Mouse (Mus musculus) erythroblast, adult 5-6 weeks (primary cell): ENCODE data around the gene Hsd11b2. TPM values are rescaled to one million over a fixed set of nuclear protein-coding genes. Genes with fewer than 3 reads are reported as not detected.

Experiments used
- ATAC-seq: replicated peaks from 2 replicates; pipeline ENCODE4 v1.8.0; 2016; ENCODE audit warnings: moderate number of reproducible peaks, mild to moderate bottlenecking, moderate TSS enrichment, inconsistent platforms; ENCODE audit not compliant: poor library complexity, low FRiP score, severe bottlenecking
- total RNA-seq, 2 experiments: library from RNA; stranded (forward) in 1 of 2; stranded (reverse) in 1 of 2; fragments of 150-400 nt in 1 of 2; fragments of 200-764, 138-1000 nt in 1 of 2; gene quantifications; 2 replicates each; pipeline versions ENCODE4 v1.2.3 to v1.2.4; 2015 to 2017; ENCODE audit warnings: low replicate concordance in 2 of 2

Hsd11b2 gene
- 2.3 TPM in 1 of 2 replicates, not detected in the other for total RNA-seq (2015; ENCODE audit: low replicate concordance)
- total RNA-seq (2017; ENCODE audit: low replicate concordance) = not detected in 2 replicates

DNA sequence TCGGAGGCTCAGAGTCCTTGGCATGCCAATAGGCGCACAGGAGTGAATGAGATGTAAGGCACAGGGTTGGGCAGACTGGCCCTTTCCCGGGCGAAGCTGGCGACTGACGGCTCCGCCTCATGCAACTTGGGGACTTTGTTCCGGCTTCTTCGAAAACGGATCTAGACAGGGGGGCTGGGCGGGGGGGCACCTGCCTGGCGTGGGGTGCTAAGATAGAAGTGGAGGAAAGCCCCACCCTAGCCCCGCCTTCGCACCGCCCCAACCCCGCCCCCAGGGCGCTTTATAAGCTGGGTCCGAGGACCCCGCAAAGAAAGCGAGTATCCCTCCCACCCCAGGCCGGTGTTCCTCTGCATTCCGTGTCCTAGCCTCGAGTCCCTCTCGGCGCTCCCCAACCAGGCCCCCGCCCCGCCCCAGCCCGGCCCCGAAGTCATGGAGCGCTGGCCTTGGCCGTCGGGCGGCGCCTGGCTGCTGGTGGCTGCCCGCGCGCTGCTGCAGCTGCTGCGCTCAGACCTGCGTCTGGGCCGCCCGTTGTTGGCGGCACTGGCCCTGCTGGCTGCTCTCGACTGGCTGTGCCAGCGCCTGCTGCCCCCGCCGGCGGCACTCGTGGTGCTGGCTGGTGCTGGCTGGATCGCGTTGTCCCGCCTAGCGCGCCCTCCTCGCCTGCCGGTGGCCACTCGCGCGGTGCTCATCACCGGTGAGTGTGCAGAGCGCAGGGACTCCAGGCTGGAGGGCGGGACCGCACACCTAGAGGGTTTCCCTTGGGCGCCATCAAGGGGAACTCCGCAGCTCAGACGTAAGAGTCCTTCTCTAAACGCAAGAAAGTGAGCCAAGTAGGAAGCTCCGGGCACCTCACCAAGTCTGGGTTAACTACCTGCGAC lies at the start of gene Hsd11b2:
TSS of gene Hsd11b2 (plus strand) at position 320 of the 878 bp plus-strand sequence.
- ATAC-seq = 0 out of 2 replicates have a peak, but pooled peaks have one; percentile 26

DNA sequence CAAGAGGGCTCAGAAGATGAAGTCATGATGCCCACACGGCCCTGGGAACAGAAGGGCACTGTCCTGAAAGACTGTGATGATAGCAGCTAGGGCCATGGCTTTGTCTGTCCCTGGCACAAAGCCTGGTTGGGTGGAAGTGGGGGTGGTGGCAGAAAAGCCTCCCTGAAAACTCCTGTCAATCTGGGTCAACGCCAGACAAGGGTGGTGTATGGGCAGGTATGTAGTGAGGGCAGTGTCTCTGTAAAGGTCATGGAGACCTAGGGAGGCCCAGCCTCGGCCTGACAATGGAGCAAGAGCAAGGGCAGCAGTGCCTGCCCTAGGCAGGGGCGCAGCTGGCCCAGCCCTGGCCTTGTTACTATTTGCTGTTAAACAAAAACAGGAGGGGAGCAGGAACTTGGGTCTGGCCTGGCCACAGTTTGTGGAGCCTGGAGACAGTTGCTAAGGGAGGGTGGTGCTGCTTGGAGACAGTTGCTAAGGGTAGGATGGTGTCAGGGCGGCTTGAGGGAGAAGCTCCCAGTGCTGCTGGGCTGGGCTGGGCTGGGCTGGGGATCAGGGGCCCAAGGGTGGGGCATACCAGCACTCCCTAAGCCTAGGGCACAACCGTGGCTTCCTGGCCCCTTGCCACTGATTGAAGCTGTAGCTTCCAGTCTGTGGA lies 49.4 kb upstream of the Hsd11b2 start:
- no peak; the same call in 1 of the 2 replicates for ATAC-seq

DNA sequence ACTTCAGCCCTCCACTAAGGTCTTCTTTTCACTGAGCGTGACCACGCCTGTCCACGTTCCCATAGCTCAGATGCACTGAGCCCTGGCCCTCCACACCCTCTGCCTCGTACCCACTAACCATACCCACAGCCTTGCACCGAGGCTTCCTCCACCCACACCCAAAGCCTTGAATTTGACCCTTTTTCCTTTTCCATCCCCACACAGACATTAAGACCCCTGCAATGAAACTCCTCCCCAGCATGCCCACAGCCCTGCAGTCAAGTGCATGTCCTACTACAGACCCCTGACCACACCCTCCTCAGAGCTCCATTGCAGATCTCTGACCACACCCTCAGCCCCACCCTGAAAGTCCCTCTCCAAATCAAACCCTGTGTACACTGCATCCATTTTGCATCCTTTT lies 48.7 kb upstream of the Hsd11b2 start:
- no peak for ATAC-seq

DNA sequence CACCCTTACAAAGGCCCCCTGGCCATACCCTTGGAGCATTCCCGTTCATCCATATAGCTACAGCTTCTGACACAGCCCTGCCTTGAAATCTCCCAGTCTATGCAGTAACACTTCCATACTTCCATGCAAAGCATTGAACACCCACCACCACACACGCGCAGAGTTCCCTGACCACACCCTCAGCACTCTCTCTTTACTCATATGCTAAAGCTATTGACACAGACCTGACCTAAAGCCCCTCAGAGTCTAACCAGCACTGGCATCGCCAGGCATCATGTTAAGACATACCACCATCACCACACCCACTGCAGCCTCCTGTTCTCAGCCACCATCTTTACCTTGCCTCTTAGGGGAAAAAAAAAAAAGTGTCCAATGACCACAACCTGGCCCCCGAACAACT lies 48.3 kb upstream of the Hsd11b2 start:
- ATAC-seq = no peak

DNA sequence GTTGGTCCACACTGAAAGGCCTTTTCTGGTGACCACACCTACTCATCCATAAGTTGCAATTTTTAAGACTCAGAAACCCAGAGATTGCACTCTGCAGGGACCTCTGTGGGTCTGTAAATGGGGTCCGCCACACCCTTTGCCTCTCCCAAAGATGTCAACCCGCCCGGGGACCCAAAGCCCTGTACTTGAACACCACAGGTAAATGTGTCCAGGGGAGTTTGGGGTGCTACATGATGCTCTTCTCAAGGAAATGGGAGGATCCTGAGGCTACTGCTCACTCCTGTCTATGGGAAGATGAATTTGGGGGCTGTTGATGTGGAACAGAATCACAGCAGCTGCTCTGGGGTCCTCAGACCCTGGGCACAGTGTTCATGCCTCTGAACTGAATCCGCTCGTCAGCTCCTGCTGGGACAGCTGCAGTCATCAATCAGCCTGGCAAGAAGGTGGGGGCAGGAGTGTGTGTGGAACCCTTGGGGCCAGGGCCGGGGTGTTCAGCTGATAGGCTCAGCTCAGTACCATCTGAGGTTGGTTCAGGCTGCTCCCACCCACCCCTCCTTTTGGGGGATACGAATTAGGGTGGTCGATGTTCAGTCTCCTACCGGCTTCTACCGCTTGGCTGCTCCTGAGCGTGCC lies 47.8 kb upstream of the Hsd11b2 start:
- ATAC-seq = peak; percentile 12

DNA sequence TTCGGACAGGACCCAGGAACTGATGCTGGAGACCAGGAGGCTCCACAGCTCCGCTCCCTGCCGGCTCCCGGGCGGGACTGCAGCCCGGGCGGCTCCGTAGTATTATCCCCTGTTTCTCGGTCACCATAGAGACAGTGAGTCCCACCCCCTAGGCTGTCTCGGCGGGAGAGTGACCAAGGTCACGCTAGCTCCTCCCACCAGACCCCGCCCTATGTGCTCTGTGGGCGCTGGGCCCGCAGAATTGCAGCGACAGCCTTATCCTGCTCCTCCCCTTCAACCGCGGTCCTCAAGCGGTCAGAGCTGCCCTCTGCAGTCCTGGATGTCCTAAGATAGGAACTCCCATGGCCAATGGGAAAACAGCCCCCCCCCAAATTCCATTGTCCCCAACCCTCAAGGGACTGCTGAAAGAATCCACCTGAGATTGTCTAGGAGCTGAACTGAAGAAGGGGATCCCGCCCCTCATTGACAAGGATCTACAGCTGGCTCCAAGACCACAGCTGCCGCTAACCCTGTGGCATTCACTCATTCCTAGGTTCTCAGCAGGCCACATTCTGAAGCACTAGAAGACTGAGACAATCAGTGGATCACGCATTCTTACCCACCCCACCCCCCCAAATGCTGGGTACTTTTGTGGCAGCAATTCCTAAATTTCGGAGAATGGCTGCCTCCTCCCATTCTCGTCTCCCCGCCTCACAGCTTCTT lies 47.1 kb upstream of the Hsd11b2 start, which contains the start of gene Tppp3:
TSS of gene Tppp3 (minus strand) at position 213 of the 702 bp plus-strand sequence.
- ATAC-seq = peak; percentile 83

DNA sequence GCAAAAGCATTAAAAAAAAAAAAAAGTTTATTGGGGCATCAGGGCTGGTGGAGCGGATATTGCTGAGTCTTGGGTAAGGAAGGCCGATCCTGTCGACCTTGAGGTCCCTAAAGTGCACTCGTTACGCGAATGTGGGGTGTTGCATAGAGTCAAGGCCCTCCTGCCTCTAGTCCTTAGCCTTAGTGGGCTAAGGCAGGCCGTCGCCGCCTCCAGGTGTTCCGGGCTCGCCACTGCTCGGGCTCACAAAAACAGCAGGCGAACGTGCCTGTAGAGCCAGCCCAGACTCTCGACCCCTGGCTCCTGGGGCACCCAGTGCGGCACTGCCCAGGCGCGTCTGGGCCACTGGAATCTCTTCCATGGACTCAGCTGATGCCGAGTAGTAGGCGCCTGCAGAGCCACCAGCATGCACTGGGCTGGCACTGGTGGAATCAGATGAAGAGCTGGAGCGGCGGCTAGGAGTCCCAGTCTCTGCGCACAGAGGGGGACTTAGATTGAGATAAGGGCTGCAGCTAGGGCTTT lies 46.1 kb upstream of the Hsd11b2 start:
- ATAC-seq = no peak

DNA sequence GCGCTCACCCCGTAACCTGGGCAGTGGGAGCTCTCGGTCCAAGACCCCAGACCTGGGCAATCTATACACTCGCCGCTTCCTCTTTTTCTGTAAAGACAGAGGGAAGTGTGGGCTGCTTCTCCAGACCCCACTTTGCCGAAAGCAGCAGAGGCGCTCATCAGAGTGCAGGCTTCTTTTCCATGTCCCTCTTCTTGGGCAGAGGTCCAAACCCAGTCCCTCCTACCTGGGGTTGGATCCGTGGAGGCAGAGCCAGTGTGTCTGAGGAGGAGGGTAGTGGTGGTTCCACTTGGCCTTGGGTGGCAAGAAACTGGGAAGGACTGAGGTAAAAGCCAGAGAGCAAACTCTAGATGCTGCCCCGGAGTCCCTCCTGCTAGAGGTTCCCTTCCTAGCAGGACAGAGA lies 45.6 kb upstream of the Hsd11b2 start:
- ATAC-seq = no peak

DNA sequence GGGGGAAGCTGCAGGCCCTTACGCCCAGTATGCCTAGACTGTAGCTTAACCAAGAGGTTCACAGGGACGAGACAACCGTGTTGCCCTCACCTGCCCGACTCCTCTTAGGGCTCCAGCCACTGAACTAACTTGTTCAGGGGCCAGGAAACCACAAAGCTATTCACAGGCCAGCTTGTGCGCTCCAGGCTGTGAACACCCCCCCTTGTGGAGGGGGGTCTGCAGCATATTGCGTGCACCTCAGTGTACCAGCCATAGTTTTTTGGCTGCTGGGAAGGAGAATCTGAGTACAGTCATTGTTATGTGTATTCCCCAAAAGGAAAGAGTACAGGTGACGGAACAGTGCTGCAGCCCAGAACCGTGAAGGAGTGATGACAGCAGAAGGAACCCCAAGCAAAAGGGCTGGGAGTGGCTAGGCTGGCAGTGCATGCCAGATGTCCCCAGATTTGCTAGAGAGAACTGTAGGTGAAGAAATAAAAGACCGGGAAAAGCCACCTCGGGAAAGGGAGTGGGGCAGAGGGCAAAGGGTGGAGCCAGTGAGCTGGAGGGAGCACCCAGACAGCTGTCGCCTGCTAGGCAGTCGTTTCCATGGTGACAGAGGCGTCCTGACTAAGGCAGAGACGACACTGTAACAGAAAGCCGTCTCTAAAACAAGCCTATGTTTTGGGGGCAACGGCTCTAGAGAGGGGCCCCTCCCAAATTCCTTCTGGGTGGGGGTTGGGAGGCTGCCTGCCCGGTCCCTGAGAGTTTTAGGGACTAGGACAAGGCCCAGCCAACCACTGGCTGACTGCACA lies 44.5 kb upstream of the Hsd11b2 start:
- no peak for ATAC-seq

DNA sequence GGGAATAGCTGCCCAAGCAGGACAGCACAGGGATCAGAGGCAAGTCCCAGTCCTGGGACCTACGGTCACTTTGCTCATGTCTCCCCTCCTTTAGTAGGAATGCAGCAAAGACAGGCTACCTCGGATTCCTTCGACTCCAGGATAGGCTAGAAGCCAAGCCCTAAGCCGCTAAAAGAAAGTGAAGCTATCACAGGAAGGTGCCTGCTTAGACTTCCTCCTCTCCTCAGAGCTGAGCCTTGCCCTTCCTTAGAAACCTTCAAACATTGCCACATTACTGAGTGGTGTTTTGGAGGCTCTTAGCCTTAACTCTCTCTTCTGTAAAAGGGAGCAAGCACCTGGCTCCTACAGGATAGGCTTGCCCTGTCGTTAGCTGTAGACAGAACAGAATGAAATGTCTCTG lies 43.9 kb upstream of the Hsd11b2 start:
- no peak for ATAC-seq

DNA sequence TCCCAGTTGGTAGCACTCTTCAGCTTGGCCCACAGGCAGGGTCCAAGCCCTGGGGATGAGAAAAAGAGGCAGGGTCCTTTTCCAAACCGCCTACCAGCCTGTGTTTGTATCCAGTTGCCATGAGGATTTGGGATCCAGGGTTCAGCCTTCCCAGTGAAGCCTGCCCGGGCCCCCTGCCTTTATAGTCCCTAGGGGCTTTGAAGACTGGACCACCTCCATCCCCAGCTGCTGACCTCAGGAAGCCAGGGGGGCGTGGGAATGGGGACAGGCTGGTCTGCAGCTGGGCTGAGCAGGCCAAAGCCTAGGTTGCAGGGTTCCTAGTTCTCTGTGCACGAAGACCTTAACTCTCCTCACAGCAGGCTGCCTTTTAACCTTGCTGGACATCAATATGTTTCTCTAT lies 43.3 kb upstream of the Hsd11b2 start:
- no peak for ATAC-seq

DNA sequence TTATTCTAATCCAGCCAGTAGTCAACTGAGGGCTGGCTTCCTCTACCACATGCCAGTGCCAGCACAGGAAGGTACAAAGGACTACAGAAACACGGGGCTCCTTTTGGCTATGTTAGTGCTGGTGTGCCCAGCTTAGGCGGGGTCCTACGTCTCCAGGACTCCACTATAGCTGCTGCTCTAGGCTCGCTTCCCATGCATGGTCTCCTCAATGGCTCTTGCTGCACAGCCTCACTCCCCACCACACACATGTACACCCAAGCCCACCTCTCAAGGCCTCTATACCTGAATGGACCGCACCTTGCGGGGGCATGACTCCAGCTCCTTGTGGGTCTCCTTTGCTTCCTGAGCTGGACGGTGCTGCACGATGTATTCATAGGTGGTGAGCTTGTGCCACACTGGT lies 42.8 kb upstream of the Hsd11b2 start:
- ATAC-seq = no peak

DNA sequence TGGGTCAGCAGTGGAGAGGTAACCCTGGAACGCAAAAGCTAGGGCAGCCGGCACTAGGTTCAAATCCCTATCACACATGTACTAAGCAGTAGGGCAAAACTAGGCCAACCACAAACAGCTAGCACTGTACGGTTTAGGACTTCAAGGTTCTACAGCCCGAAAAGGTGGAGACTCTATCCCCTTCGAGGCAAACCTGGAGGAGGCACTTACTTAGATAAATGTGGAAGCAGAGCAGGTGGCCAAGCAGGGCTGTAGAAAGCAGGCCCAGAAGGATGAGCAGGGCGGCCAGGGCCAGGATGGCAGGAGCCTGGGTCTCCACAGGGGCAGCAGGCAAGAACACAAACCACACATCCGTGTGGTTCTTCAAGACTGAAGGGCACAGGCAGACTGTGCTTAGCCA lies 42.4 kb upstream of the Hsd11b2 start:
- ATAC-seq = no peak

DNA sequence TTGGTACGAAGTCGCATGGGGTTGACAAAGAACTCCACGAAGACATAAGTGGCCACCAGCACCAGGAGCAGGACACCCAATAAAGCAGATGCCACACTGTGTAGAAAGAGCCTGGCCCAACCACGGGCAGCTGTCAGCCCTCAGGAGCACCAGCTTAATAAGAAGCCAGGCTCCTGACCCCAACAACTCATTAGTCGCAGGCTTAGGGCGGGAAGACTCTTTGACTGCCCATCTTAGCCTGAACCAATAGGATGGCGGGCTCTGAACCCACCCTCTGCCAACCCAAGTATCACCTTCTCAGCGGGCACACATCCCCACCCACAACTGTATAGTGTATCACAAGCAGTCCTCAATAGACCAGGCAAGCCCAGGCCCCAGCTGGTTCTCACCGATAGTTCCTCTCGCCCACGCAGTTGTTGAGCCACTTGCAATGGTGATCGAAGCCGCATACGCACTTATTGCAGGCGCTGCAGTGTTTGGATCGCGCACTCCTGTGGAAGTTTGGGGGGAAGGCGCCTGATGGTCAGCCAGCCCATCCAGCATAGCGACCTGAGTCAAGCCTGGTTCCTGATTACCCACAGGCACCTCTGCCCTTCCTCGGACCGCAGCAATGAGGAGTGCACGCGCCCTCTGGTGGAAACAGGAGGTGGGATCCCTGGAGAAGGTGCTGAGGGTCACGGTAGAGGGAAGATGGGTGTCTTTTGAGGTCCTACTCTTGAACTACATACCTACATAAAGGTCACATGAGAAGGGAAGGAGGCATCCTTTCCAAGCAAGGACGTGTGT lies 41.7 kb upstream of the Hsd11b2 start:
- peak; percentile 60 for ATAC-seq

DNA sequence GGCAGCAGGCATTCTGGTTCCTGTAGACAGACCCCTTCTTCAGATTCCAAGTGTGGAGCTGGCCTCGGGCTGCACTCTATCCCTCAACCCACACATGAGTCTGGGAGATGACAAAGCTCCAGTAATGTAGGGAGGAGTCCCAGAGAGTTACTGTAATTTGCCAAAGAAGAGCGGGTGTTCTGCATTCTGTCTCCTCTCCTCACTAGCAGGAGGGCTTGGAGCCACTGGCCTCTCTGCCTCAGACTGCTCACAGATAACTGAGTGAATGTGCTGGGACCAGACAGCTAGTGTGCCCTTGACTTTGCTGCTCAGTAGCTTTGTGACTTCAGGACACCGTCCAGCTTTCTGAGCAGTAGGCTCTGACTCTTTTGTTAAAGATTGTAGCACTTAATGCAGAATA lies 40.8 kb upstream of the Hsd11b2 start:
- no peak for ATAC-seq

DNA sequence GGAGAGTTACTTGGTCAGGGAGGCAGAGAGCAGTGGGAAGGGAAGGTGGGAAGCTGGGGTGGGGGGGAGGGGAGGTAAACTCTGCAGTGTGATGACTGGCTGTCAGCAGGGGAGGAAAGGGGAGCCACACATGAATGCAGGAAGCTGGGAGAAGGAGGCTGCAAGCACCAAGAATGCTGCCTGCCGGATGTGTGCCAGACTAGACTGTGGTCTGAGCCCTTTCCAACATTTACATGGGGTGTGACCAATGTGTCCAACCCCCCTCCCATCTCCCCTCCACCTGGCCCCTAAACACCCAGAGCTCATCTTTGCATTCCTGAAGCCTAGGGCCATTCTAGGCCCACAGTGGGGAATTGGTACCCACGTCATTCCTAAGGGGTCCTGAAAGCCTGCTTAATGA lies 37.5 kb upstream of the Hsd11b2 start:
- no peak for ATAC-seq

DNA sequence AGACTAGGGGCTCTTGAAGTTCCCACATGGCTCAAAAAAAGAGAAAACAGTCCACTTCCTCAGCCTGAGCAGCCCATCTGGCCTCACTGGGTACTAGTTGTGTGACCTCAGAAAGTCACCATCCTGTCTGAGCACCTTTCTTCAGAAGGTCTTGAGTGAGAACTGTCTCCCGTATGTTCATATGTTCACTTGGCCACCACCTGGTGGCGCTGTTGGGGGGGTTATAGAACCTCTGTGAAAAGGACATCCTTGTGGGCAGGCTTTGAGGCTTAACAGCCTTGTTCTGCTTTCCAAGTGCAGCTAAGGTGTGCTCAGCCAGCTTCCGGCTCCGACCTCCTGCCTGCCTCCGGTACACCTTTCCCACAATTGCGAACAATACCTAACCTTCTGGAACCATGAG lies 37.1 kb upstream of the Hsd11b2 start:
- ATAC-seq = 0 out of 2 replicates have a peak, but pooled peaks have one; percentile 40

DNA sequence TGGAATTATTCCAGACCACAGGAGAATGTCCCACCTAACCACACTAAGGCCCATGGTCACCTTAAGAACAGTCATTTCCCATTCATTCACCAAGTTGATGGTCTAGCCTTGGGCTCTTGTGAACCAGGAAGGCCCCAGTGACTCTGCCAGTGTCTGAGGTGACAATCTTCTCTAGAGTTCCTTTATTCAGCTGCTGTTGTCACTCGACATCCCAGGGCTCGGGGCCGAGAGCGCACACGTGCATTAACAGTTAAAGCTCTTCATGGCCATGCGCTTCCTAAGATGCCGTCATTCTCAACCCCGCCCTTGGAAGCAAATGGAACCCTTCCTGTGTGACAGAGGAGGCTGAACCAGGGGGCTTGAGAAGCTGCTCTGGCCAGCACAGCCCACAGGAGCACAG lies 36.4 kb upstream of the Hsd11b2 start:
- no peak for ATAC-seq
